Mouse (Mus musculus) heart, postnatal 0 days (tissue): ENCODE measurements around the gene Gm6040. TPM values are rescaled to one million over a fixed set of nuclear protein-coding genes. Genes with fewer than 3 reads are reported as not detected.

Experiments used
- ATAC-seq: fragments of 200-750 bp; cut with Nextera tagmentation; 2 replicates; pipeline ENCODE4 v1.8.0; 2017; ENCODE audit warnings: low read depth, moderate number of reproducible peaks, moderate library complexity; ENCODE audit not compliant: insufficient read depth
- DNase-seq: peaks from one replicate; pipeline ENCODE4 v3.0.0-alpha.2; 2016; ENCODE audit warnings: low spot score
- H3K27ac ChIP-seq: fragments of 300-500 bp; sonication (generic); 2 replicates; pipeline ENCODE4 v1.5.1; 2014; ENCODE audit warnings: low read depth, mild to moderate bottlenecking
- H3K27me3 ChIP-seq: fragments of 300-500 bp; sonication (generic); 2 replicates; pipeline ENCODE4 v1.6.1; 2014; ENCODE audit warnings: low read length, mixed read lengths; ENCODE audit not compliant: control insufficient read depth, insufficient read depth
- H3K36me3 ChIP-seq: fragments of 300-500 bp; sonication (generic); replicated peaks from 2 replicates; pipeline ENCODE4 v1.6.1; 2014; ENCODE audit warnings: low read length, mixed read lengths; ENCODE audit not compliant: control insufficient read depth, insufficient read depth
- H3K4me1 ChIP-seq: fragments of 300-500 bp; sonication (generic); 2 replicates; pipeline ENCODE4 v1.6.1; 2014; ENCODE audit warnings: antibody characterized with exemption; ENCODE audit not compliant: control insufficient read depth, insufficient read depth
- H3K4me2 ChIP-seq: fragments of 300-500 bp; sonication (generic); 2 replicates; pipeline ENCODE4 v1.6.1; 2014; ENCODE audit warnings: low read depth, mild to moderate bottlenecking, low read length, moderate library complexity
- H3K4me3 ChIP-seq: fragments of 300-500 bp; sonication (generic); 2 replicates; pipeline ENCODE4 v1.5.1; 2014; ENCODE audit warnings: low read depth, low read length
- H3K9ac ChIP-seq: fragments of 300-500 bp; sonication (generic); replicated peaks from 2 replicates; pipeline ENCODE4 v1.6.1; 2014; ENCODE audit warnings: low read depth, low read length, mixed read lengths
- H3K9me3 ChIP-seq: fragments of 300-500 bp; sonication (generic); replicated peaks from 2 replicates; pipeline ENCODE4 v1.6.1; 2016; ENCODE audit warnings: low read length; ENCODE audit not compliant: control insufficient read depth
- CTCF ChIP-seq: IDR thresholded peaks from 2 replicates; pipeline ENCODE4 v1.5.1; 2016; ENCODE audit warnings: antibody characterized with exemption, control low read depth, low read depth
- EP300 ChIP-seq: IDR thresholded peaks from 2 replicates; pipeline ENCODE4 v1.6.1; 2016; ENCODE audit warnings: antibody characterized with exemption, low read depth
- WGBS: fragments of 180-500 bp; shearing (Covaris S2); extraction: QIAGEN DNeasy Blood & Tissue Kit; methylation state at CpG from one replicate; pipeline ENCODE4 v1.1.7; 2014; 5-methylcytosine and 5-hydroxymethylcytosine counted together
- polyA plus RNA-seq: library from polyadenylated mRNA; unstranded; fragments of >200 nt; fragmentation: Nextera tagmentation; extraction: Ambion mirVana; gene quantifications from 2 replicates; pipeline ENCODE4 v1.2.1, GENCODE M21; 2015
- total RNA-seq: library from RNA; depleted of rRNA; stranded (reverse); fragments of >200 nt; gene quantifications from 2 replicates; pipeline ENCODE4 v1.2.3, GENCODE M21; 2014; ENCODE audit warnings: low replicate concordance; rRNA removed

Gm6040 gene
- total and polyA plus RNA-seq, 2 experiments from 2014 or later: not detected

DNA sequence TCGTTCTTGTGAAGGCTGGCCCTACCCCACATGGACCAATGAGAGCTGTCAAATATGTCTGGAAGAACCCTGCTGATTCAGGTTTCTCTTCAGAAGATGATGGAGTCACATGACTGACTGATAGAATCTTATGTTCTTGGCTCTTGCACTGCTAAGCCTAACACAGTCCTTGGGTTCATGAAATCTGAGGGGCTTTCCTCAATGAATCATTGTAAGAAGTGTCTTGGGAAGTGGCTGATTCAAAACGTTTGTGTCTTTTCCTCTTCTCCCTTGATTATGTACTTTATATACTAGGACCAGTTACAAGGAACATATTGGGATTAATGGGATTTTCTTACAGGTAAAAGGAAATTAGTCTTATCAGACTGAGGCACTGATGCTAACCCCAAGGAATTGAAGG, 19.3 kb downstream of the Gm6040 start, which contains the start of gene Gm15056:
Gene Gm15056, minus strand, starts transcription at position 101 of the 400 bp plus-strand sequence.
- TF ChIP-seq EP300 (no peak), CTCF (no peak)
- Histone ChIP-seq H3K27me3 (no peaks in the 10 kb centered on the region), H3K9ac (no peak within 1 kb of the TSS), H3K4me2 (no peak within 1 kb of the TSS), H3K27ac (no peak within 1 kb of the TSS), H3K9me3 (0 out of 2 replicates have a peak, but pooled peaks cover 7% of the 10 kb centered on the region), H3K36me3 (no peaks in the 10 kb centered on the region), H3K4me3 (no peak within 1 kb of the TSS), H3K4me1 (no peaks in the 10 kb centered on the region)
- ATAC-seq (no peak), DNase-seq (no peak)
- 31% methylated on average over 2 of the region's 2 CpGs for WGBS

DNA sequence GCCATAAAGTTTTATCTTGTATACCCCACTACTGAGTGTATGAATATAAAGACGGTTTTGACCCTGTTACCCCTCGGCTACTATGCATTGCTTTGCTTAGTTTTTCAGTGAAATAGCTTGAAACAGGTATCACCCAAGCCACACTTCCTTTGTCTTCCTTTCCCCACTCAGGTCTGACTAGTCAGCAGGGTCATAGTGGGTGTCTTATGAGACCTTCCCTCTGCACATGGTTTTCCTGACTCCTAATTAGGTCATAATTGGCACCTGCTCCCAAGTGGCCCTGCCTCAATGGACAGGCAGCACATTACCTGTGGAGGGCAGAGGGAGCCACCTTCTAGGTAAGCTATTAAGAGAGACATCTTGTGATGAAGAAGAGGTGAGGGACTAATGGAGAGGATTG, 29.5 kb downstream of the Gm6040 start, which contains the start of gene Defb33:
Gene Defb33, plus strand, starts transcription at position 301 of the 400 bp plus-strand sequence.
- Histone ChIP-seq H3K4me3 (no peak within 1 kb of the TSS), H3K9me3 (peaks cover 8% of the 10 kb centered on the region; the same call in 1 of the 2 replicates)

DNA sequence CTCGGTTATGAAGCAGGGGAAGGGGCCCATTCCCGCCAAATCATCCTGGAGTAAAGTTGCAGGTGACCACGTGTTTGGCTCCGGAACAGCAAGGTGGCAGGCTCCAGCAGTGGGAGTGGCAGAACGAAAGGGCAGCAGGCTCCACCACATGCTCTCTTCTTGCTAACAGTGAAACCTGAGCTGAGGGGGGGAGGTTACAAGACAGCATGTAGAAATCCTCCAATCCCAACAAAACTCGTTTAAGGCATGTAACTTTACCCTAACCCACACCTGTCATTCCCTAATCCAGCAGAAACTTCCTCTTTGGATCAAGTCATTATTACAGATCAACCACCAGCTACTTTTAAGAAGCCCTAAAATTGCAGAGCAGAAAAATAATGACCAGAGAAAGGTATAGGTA, 47.3 kb downstream of the Gm6040 start:
- TF ChIP-seq CTCF: no peak
- no peak for TF ChIP-seq EP300
- H3K9ac ChIP-seq: no peak overlapping the region
- no peak overlapping the region for H3K4me2 ChIP-seq
- no peaks in the 10 kb centered on the region for H3K27me3 ChIP-seq
- H3K9me3 ChIP-seq: peaks cover 11% of the 10 kb centered on the region; the same call in 1 of the 2 replicates
- H3K36me3 ChIP-seq: no peaks in the 10 kb centered on the region
- DNase-seq (no peak), ATAC-seq (no peak)
- H3K4me1 ChIP-seq: no peaks in the 10 kb centered on the region
- H3K4me3 ChIP-seq: no peak overlapping the region
- WGBS: 30% methylated on average over 6 of the region's 6 CpGs
- no peak overlapping the region for H3K27ac ChIP-seq

More for the DNA sequence above, 29.5 kb downstream of the Gm6040 start, which contains the start of gene Defb33:
- Histone ChIP-seq H3K4me1 (no peaks in the 10 kb centered on the region), H3K27ac (no peak within 1 kb of the TSS), H3K9ac (no peak within 1 kb of the TSS), H3K36me3 (no peaks in the 10 kb centered on the region), H3K27me3 (no peaks in the 10 kb centered on the region), H3K4me2 (no peak within 1 kb of the TSS)
- ATAC-seq (no peak), DNase-seq (no peak)
- TF ChIP-seq CTCF (no peak), EP300 (no peak)
- WGBS: 52% methylated on average over 2 of the region's 2 CpGs

Other genes with a start within 250 kb of the Gm6040 start
- gene Defb33, start 29.4 kb downstream of the Gm6040 start, total RNA-seq: not detected in 2 replicates
- gene Defb33, start 29.4 kb downstream of the Gm6040 start, polyA plus RNA-seq: not detected in 2 replicates
- gene Gm15056, start 19.4 kb downstream of the Gm6040 start, total RNA-seq: not detected in 2 replicates
- gene Gm15056, start 19.4 kb downstream of the Gm6040 start, polyA plus RNA-seq: not detected in 2 replicates
- not detected in 2 replicates for gene AY761185, start 22.6 kb upstream of the Gm6040 start, total RNA-seq
- not detected in 2 replicates for gene AY761185, start 22.6 kb upstream of the Gm6040 start, polyA plus RNA-seq
- gene Defa21, start 103.5 kb upstream of the Gm6040 start, total RNA-seq: not detected in 2 replicates
- not detected in 2 replicates for gene Defa21, start 103.5 kb upstream of the Gm6040 start, polyA plus RNA-seq
- not detected in 2 replicates for gene Defa23, start 133.0 kb upstream of the Gm6040 start, total RNA-seq
- gene Defa23, start 133.0 kb upstream of the Gm6040 start, polyA plus RNA-seq: not detected in 2 replicates
- not detected in 2 replicates for gene Defa35, start 143.0 kb upstream of the Gm6040 start, total RNA-seq
- gene Defa35, start 143.0 kb upstream of the Gm6040 start, polyA plus RNA-seq: not detected in 2 replicates
- gene Defa25, start 162.4 kb upstream of the Gm6040 start, total RNA-seq: not detected in 2 replicates
- not detected in 2 replicates for gene Defa25, start 162.4 kb upstream of the Gm6040 start, polyA plus RNA-seq
- not detected in 2 replicates for gene Gm14851, start 174.0 kb upstream of the Gm6040 start, total RNA-seq
- gene Gm14851, start 174.0 kb upstream of the Gm6040 start, polyA plus RNA-seq: not detected in 2 replicates
- gene Defa30, start 212.6 kb upstream of the Gm6040 start, total RNA-seq: not detected in 2 replicates
- not detected in 2 replicates for gene Defa30, start 212.6 kb upstream of the Gm6040 start, polyA plus RNA-seq
- gene Defa22, start 240.2 kb upstream of the Gm6040 start, total RNA-seq: not detected in 2 replicates
- gene Defa22, start 240.2 kb upstream of the Gm6040 start, polyA plus RNA-seq: not detected in 2 replicates